Mouse (Mus musculus): ENCODE data around the gene Dcakd. TPM values are rescaled to one million over a fixed set of nuclear protein-coding genes. Genes with fewer than 3 reads are reported as not detected.

Gene Dcakd
- polyA plus RNA-seq, 1 experiment from 2014 or later = 198 TPM

DNA sequence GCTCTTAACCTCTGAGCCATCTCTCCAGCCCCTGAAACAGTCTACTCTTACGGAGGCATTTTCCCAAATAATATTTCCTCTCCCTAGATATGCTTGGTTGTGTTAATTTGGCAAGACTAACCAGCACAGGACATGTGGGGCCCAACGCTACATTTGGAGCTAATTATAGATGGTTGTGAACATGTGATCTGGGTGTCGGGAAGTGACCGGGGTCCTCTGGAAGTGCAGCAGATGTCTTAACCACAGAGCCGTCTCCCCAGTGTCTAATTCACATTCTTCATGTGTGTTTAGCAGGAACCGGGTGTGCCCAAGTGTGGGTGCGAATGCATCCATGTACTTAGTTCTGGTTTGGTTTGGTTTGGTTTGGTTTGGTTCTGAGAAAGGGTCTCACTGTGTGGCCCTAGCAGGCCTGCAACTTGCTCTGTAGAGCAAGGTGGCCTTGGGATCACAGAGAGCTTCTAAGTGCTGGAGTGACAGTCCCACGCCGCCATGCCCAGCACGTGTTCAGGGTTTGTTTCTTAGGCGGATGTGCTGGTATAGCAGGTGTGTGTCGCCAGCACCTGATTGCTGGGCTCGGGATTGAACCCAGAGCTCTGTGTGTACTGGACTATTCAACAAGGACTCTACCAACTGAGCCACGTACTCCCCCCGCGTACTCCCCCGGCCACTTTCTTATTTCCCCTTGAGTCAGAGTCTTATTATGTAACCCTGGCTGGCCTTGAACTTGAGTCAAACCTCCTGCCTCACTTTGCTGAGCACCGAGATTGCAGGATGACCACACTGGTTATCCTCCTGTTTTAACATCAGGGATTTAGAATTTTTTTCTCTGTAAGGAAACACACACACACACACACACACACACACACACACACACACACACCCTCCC, 25.3 kb upstream of the Dcakd start:
- WGBS = 92% methylated on average over 18 of the region's 18 CpGs
- peaks cover 57% of the 10 kb centered on the region for H3K36me3 ChIP-seq (ENCODE audit: control insufficient read depth, insufficient read depth, low read length)

DNA sequence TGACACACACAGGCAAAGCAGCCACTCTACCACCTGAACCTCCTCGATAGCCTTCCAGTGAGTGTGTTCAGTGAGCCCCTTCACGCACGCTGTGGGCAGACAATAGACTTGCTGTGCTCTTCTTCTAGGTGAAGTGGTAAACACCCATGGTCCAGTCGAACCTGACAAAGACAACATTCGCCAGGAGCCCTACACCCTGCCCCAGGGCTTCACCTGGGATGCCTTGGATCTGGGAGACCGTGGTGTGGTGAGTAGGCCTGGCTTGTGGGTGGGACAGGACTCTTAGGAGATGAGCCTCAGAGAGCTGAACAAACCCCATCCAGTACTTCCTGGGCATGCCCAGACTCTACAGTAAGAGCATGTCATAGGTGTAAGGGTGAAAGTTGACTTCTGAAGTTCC, 23.9 kb upstream of the Dcakd start:
- WGBS = 92% methylated on average over 6 of the region's 6 CpGs
- no peak overlapping the region for H3K27ac ChIP-seq (ENCODE audit: low read length)
- H3K4me2 ChIP-seq (replicated peaks; ENCODE audit: low read depth, low read length) = no peak overlapping the region
- H3K27me3 ChIP-seq (ENCODE audit: control insufficient read depth, insufficient read depth, low read length) = no peaks in the 10 kb centered on the region
- H3K4me3 ChIP-seq (ENCODE audit: low read depth, low read length) = no peak overlapping the region
- H3K9me3 ChIP-seq (ENCODE audit: control insufficient read depth, low read depth, low read length) = no peaks in the 10 kb centered on the region
- no peaks in the 10 kb centered on the region for H3K4me1 ChIP-seq (ENCODE audit: control insufficient read depth, insufficient read depth, low read length)
- no peak for ATAC-seq (ENCODE audit: insufficient number of reproducible peaks, insufficient read depth, low FRiP score, low read depth)
- peaks cover 51% of the 10 kb centered on the region for H3K36me3 ChIP-seq (ENCODE audit: control insufficient read depth, insufficient read depth, low read length)
- no peak overlapping the region for H3K9ac ChIP-seq (replicated peaks; ENCODE audit: low read depth, low read length)

More for the DNA sequence above, 25.3 kb upstream of the Dcakd start:
- no peaks in the 10 kb centered on the region for H3K4me1 ChIP-seq (ENCODE audit: control insufficient read depth, insufficient read depth, low read length)
- no peak overlapping the region for H3K4me3 ChIP-seq (ENCODE audit: low read depth, low read length)
- ATAC-seq (ENCODE audit: insufficient number of reproducible peaks, insufficient read depth, low FRiP score, low read depth) = no peak
- no peak overlapping the region for H3K27ac ChIP-seq (ENCODE audit: low read length)
- no peak overlapping the region for H3K9ac ChIP-seq (replicated peaks; ENCODE audit: low read depth, low read length)
- no peaks in the 10 kb centered on the region for H3K9me3 ChIP-seq (ENCODE audit: control insufficient read depth, low read depth, low read length)
- no peak overlapping the region for H3K4me2 ChIP-seq (replicated peaks; ENCODE audit: low read depth, low read length)
- no peaks in the 10 kb centered on the region for H3K27me3 ChIP-seq (ENCODE audit: control insufficient read depth, insufficient read depth, low read length)

DNA sequence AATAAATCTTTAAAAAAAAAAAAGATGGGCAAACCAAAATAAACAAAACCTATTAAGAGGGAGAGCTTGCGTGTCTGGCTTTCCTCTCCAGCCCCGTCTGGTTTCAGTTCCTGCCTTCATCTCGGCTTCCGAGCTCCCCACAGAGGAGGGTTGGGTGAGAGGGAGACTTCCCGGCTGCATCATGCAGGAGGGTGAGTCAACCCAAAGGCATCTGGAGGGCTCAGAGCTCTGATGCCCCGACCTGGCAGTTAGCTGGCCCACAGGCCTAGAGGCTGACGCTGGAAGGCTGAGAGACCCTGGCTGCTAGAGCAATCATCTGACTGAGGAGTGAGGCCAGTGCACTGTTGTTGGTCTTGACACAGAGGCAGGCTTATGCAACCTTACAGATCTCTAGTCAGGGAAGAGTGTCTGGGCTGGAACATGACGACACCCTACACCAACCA, 23.1 kb upstream of the Dcakd start:
- H3K4me3 ChIP-seq (ENCODE audit: low read depth, low read length) = no peak overlapping the region
- peaks cover 48% of the 10 kb centered on the region for H3K36me3 ChIP-seq (ENCODE audit: control insufficient read depth, insufficient read depth, low read length)
- WGBS = 54% methylated on average over 8 of the region's 8 CpGs
- no peak overlapping the region for H3K27ac ChIP-seq (ENCODE audit: low read length)
- H3K27me3 ChIP-seq (ENCODE audit: control insufficient read depth, insufficient read depth, low read length) = no peaks in the 10 kb centered on the region
- H3K9me3 ChIP-seq (ENCODE audit: control insufficient read depth, low read depth, low read length) = no peaks in the 10 kb centered on the region
- no peak for ATAC-seq (ENCODE audit: insufficient number of reproducible peaks, insufficient read depth, low FRiP score, low read depth)
- H3K4me1 ChIP-seq (ENCODE audit: control insufficient read depth, insufficient read depth, low read length) = no peaks in the 10 kb centered on the region
- no peak overlapping the region for H3K4me2 ChIP-seq (replicated peaks; ENCODE audit: low read depth, low read length)
- no peak overlapping the region for H3K9ac ChIP-seq (replicated peaks; ENCODE audit: low read depth, low read length)

DNA sequence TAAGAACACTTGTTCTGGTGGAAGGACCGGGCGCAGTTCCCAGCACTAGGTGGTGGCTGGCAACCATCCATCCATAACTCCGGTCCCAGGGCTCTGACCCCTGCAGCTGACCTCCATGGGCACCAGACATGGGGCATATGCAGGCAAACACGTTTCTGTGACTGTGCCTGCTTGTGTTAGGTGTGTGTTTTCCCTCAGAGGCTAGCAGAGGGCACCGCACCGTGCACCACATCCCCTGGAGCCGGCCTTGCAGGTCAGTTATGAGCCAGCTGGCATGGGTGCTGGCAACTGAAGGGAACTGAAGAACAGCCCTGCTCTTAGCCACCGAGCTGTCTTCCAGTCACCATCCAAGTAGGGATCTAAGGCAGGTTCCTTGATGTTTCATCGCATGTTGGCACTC, 22.0 kb upstream of the Dcakd start:
- no peak for ATAC-seq (ENCODE audit: insufficient number of reproducible peaks, insufficient read depth, low FRiP score, low read depth)
- Histone ChIP-seq H3K4me1 (ENCODE audit: control insufficient read depth, insufficient read depth, low read length) (no peaks in the 10 kb centered on the region), H3K4me2 (replicated peaks; ENCODE audit: low read depth, low read length) (no peak overlapping the region), H3K9me3 (ENCODE audit: control insufficient read depth, low read depth, low read length) (no peaks in the 10 kb centered on the region), H3K4me3 (ENCODE audit: low read depth, low read length) (no peak overlapping the region), H3K27me3 (ENCODE audit: control insufficient read depth, insufficient read depth, low read length) (no peaks in the 10 kb centered on the region), H3K9ac (replicated peaks; ENCODE audit: low read depth, low read length) (no peak overlapping the region), H3K36me3 (ENCODE audit: control insufficient read depth, insufficient read depth, low read length) (peaks cover 42% of the 10 kb centered on the region), H3K27ac (ENCODE audit: low read length) (no peak overlapping the region)
- 89% methylated on average over 9 of the region's 9 CpGs for WGBS

DNA sequence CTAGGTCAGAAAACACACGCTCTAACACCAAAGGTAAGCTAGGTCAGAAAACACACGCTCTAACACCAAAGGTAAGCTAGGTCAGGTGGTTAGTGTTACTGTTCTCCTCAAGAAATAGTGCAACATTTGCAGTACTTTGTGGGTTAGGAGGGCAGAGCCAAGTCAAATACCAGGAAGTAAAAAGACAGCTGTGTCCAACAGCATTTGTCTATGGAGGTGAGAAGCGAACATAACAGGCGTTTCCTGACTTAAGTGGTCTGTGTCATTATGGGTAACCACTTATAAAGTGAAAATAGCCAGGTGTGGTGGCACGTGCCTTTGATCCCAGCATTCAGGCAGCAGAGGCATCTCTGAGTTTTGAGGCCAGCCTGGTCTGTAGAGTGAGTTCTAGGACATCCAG, 21.5 kb upstream of the Dcakd start:
- WGBS = 89% methylated on average over 5 of the region's 5 CpGs
- H3K36me3 ChIP-seq (ENCODE audit: control insufficient read depth, insufficient read depth, low read length) = peaks cover 47% of the 10 kb centered on the region

DNA sequence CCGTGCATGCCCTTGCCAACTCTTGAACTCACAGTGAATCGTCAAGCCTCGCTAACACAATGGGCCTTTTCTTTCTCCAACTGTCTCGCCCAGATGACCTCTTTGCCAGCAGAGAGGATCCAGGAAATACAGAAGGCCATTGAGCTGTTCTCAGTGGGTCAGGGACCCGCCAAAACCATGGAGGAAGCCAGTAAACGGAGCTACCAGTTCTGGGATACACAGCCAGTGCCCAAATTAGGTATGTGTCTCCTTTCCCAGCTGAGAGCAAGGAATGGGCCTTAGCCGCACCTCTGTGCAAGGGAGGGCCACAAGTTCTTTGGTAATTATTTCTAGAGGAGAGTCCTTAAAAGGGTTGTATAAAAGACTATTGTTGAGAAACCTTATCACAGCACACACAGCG, 18.2 kb upstream of the Dcakd start:
- ATAC-seq (ENCODE audit: insufficient number of reproducible peaks, insufficient read depth, low FRiP score, low read depth) = no peak
- Histone ChIP-seq H3K27me3 (ENCODE audit: control insufficient read depth, insufficient read depth, low read length) (no peaks in the 10 kb centered on the region), H3K9ac (replicated peaks; ENCODE audit: low read depth, low read length) (no peak overlapping the region), H3K36me3 (ENCODE audit: control insufficient read depth, insufficient read depth, low read length) (peaks cover 47% of the 10 kb centered on the region), H3K9me3 (ENCODE audit: control insufficient read depth, low read depth, low read length) (no peaks in the 10 kb centered on the region), H3K27ac (ENCODE audit: low read length) (no peak overlapping the region), H3K4me1 (ENCODE audit: control insufficient read depth, insufficient read depth, low read length) (no peaks in the 10 kb centered on the region), H3K4me2 (replicated peaks; ENCODE audit: low read depth, low read length) (no peak overlapping the region), H3K4me3 (ENCODE audit: low read depth, low read length) (no peak overlapping the region)
- 81% methylated on average over 8 of the region's 8 CpGs for WGBS

More for the DNA sequence above, 21.5 kb upstream of the Dcakd start:
- Histone ChIP-seq H3K4me1 (ENCODE audit: control insufficient read depth, insufficient read depth, low read length) (no peaks in the 10 kb centered on the region), H3K27me3 (ENCODE audit: control insufficient read depth, insufficient read depth, low read length) (no peaks in the 10 kb centered on the region), H3K27ac (ENCODE audit: low read length) (no peak overlapping the region), H3K4me2 (replicated peaks; ENCODE audit: low read depth, low read length) (no peak overlapping the region), H3K9me3 (ENCODE audit: control insufficient read depth, low read depth, low read length) (no peaks in the 10 kb centered on the region), H3K4me3 (ENCODE audit: low read depth, low read length) (no peak overlapping the region), H3K9ac (replicated peaks; ENCODE audit: low read depth, low read length) (no peak overlapping the region)
- no peak for ATAC-seq (ENCODE audit: insufficient number of reproducible peaks, insufficient read depth, low FRiP score, low read depth)

DNA sequence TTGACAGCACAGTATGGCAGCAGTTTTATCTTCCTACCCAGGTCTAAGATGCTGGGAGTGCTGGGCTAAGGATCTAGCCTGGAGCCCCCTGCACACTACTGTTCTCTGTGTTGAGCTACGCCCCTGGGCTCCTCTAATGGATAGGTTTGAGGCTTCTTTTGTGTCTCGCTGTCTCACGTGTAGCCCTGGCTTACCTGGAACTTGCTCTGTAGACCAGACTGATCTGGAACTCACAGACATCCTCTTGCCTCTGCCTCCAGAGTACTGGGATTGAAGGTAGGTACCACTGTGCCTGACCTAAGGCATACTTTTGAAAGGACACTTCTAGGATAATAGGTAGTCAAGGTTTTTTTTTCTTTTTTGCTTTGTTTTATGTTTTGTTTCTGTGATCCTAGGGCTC, 15.8 kb upstream of the Dcakd start:
- Histone ChIP-seq H3K36me3 (ENCODE audit: control insufficient read depth, insufficient read depth, low read length) (peaks cover 35% of the 10 kb centered on the region), H3K4me3 (ENCODE audit: low read depth, low read length) (no peak overlapping the region), H3K4me2 (replicated peaks; ENCODE audit: low read depth, low read length) (no peak overlapping the region), H3K9me3 (ENCODE audit: control insufficient read depth, low read depth, low read length) (no peaks in the 10 kb centered on the region), H3K9ac (replicated peaks; ENCODE audit: low read depth, low read length) (no peak overlapping the region), H3K27me3 (ENCODE audit: control insufficient read depth, insufficient read depth, low read length) (no peaks in the 10 kb centered on the region), H3K27ac (ENCODE audit: low read length) (no peak overlapping the region), H3K4me1 (ENCODE audit: control insufficient read depth, insufficient read depth, low read length) (no peaks in the 10 kb centered on the region)
- ATAC-seq (ENCODE audit: insufficient number of reproducible peaks, insufficient read depth, low FRiP score, low read depth) = no peak
- 92% methylated on average over 3 of the region's 3 CpGs for WGBS

DNA sequence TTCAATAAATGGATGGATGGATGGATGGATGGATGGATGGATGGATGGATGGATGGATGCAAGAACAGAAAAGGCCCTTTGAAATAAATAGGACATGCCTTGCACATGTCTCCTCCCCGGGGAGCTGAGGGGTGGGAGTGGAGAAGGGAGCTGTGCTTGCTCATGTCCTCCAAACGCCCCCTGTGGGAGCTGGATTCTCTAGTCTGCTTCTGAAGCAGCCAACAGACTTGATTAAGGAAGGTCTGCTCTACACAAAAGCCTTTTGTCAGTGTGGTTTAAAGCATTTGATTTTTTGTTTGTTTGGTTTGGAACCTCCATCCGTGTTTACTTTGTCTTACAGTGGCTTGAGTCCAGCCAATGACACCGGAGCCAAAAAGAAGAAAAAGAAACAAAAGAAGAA, 14.7 kb upstream of the Dcakd start:
- no peak for ATAC-seq (ENCODE audit: insufficient number of reproducible peaks, insufficient read depth, low FRiP score, low read depth)
- Histone ChIP-seq H3K4me2 (replicated peaks; ENCODE audit: low read depth, low read length) (no peak overlapping the region), H3K36me3 (ENCODE audit: control insufficient read depth, insufficient read depth, low read length) (peaks cover 35% of the 10 kb centered on the region), H3K9ac (replicated peaks; ENCODE audit: low read depth, low read length) (no peak overlapping the region), H3K4me3 (ENCODE audit: low read depth, low read length) (no peak overlapping the region), H3K9me3 (ENCODE audit: control insufficient read depth, low read depth, low read length) (no peaks in the 10 kb centered on the region), H3K27ac (ENCODE audit: low read length) (no peak overlapping the region), H3K4me1 (ENCODE audit: control insufficient read depth, insufficient read depth, low read length) (no peaks in the 10 kb centered on the region), H3K27me3 (ENCODE audit: control insufficient read depth, insufficient read depth, low read length) (no peaks in the 10 kb centered on the region)
- 69% methylated on average over 4 of the region's 4 CpGs for WGBS

DNA sequence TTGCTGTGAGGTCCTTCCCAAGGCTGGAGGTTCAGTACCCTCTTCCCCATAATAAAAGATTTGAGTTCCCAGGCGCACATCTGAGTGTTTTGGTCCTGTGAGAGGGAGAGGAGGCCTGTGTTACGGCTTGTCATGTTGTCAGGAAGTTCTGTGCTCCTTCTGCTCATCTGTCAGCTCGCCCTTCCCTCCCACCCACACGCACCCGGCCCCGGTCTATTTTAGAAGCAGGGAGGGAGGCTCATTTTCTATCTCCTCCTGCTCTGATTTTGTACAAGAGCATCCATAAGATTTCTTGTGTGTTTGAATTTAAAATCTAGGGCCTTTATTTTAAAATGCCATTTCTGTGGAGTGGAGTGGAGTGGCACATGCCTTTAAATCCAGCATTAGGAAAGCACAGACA, 9.9 kb upstream of the Dcakd start:
- H3K9me3 ChIP-seq (ENCODE audit: control insufficient read depth, low read depth, low read length) = no peaks in the 10 kb centered on the region
- no peaks in the 10 kb centered on the region for H3K27me3 ChIP-seq (ENCODE audit: control insufficient read depth, insufficient read depth, low read length)
- no peak overlapping the region for H3K4me2 ChIP-seq (replicated peaks; ENCODE audit: low read depth, low read length)
- H3K27ac ChIP-seq (ENCODE audit: low read length) = no peak overlapping the region
- no peak overlapping the region for H3K9ac ChIP-seq (replicated peaks; ENCODE audit: low read depth, low read length)
- no peak for ATAC-seq (ENCODE audit: insufficient number of reproducible peaks, insufficient read depth, low FRiP score, low read depth)
- peaks cover 5% of the 10 kb centered on the region; the same call in 1 of the 2 replicates for H3K36me3 ChIP-seq (ENCODE audit: control insufficient read depth, insufficient read depth, low read length)
- WGBS = 81% methylated on average over 6 of the region's 6 CpGs
- no peaks in the 10 kb centered on the region for H3K4me1 ChIP-seq (ENCODE audit: control insufficient read depth, insufficient read depth, low read length)
- no peak overlapping the region for H3K4me3 ChIP-seq (ENCODE audit: low read depth, low read length)

Data from stomach, embryonic 14.5 days (tissue).